Mouse (Mus musculus): ENCODE results near the gene Rab11a. TPM values are rescaled to one million over a fixed set of nuclear protein-coding genes. Genes with fewer than 3 reads are reported as not detected.
A peak's percentile ranks its signal among the peaks of the same experiment; 100 is the strongest.
"Not testable (repeated sequence)": the region's sequence is repeated elsewhere in the genome, so short reads cannot be mapped to it uniquely, and the experiment has no call there.

The Rab11a gene
- polyA plus RNA-seq, 1 experiment from 2014 or later: 341 TPM

DNA sequence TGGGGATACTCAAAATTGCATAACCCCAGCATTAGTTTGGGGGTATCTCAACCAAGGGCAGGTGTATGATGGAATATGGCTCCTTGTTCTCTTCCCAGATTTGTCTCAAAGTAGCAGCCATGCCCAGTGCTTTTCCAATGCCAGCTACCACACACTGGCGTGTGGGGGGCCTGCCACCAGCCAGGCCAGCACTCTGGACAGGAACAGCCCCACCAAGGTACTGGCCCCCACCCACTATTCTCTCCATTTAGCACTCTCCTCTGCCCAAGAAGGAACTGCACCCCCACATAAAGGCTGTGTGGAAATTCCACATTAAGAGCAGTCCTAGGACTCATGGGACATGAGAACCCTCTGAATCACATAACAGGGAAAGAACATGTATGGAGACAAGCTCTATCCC, 42.3 kb downstream of the Rab11a start:
- H3K9ac ChIP-seq (ENCODE audit: low read depth, low read length): no peak overlapping the region
- DNase-seq (ENCODE audit: low spot score) (no peak), ATAC-seq (replicated peaks; ENCODE audit: low FRiP score) (no peak)
- no peak overlapping the region for H3K27ac ChIP-seq (ENCODE audit: low read depth, low read length)
- 77% methylated on average over 1 of the region's 1 CpGs for WGBS
- peaks cover 8% of the 10 kb centered on the region; the same call in 1 of the 2 replicates for H3K36me3 ChIP-seq (ENCODE audit: control insufficient read depth, insufficient read depth, low read length)
- H3K4me1 ChIP-seq (replicated peaks; ENCODE audit: control insufficient read depth, insufficient read depth, low read length): no peaks in the 10 kb centered on the region
- no peak overlapping the region for H3K4me2 ChIP-seq
- no peaks in the 10 kb centered on the region for H3K9me3 ChIP-seq (ENCODE audit: control insufficient read depth, low read length)
- H3K4me3 ChIP-seq (ENCODE audit: low read depth, low read length): no peak overlapping the region
- no peaks in the 10 kb centered on the region for H3K27me3 ChIP-seq (replicated peaks; ENCODE audit: control insufficient read depth, insufficient read depth, low read length)

DNA sequence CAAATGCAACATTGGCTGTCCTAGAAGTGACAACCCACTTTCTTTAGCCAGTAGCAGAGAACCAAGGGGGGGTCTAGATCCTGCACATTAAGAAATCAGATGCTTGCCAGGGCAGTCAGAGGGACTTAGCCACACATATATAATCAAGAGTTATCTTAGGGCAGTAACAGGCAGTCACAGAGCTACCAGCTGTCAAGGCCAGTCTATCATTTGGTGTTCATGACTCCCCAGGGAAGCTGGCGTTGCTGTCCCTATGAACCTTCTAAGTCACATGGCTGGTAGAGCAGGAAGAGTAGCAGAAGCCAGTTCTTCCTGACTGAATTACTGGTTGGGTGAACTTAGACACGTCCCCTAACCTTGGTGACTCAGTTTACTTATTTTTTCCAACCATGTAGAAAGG, 44.5 kb downstream of the Rab11a start:
- no peaks in the 10 kb centered on the region; the same call in 1 of the 2 replicates for H3K4me1 ChIP-seq (replicated peaks; ENCODE audit: control insufficient read depth, insufficient read depth, low read length)
- H3K36me3 ChIP-seq (ENCODE audit: control insufficient read depth, insufficient read depth, low read length): peaks cover 8% of the 10 kb centered on the region; the same call in 1 of the 2 replicates
- H3K9me3 ChIP-seq (ENCODE audit: control insufficient read depth, low read length): no peaks in the 10 kb centered on the region
- H3K27ac ChIP-seq (ENCODE audit: low read depth, low read length): no peak overlapping the region
- no peak overlapping the region for H3K4me3 ChIP-seq (ENCODE audit: low read depth, low read length)
- H3K27me3 ChIP-seq (replicated peaks; ENCODE audit: control insufficient read depth, insufficient read depth, low read length): no peaks in the 10 kb centered on the region
- ATAC-seq (replicated peaks; ENCODE audit: low FRiP score) (no peak), DNase-seq (ENCODE audit: low spot score) (no peak)
- 86% methylated on average over 2 of the region's 2 CpGs for WGBS
- no peak overlapping the region for H3K9ac ChIP-seq (ENCODE audit: low read depth, low read length)
- H3K4me2 ChIP-seq: no peak overlapping the region

DNA sequence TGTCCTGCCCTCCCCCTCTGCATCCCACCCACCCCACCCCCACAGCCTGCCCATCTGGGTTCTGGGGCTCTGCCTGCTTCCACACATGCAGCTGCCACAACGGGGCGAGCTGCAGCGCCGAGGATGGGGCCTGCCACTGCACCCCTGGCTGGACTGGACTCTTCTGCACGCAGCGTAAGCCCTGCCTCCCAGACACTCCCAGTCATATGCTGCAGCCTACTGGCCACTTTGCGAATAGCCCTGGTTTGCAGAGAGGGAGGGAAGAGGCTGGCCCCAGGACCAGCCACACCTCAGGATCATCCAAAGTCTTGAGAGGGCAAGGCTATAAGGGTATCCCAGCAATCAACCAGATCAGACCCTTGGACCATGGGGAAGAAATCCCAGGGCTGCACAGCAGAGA, 46.4 kb downstream of the Rab11a start:
- peaks cover 5% of the 10 kb centered on the region; the same call in 1 of the 2 replicates for H3K36me3 ChIP-seq (ENCODE audit: control insufficient read depth, insufficient read depth, low read length)
- no peak overlapping the region for H3K4me3 ChIP-seq (ENCODE audit: low read depth, low read length)
- H3K27me3 ChIP-seq (replicated peaks; ENCODE audit: control insufficient read depth, insufficient read depth, low read length): no peaks in the 10 kb centered on the region
- 31% methylated on average over 7 of the region's 7 CpGs for WGBS
- H3K4me2 ChIP-seq: no peak overlapping the region
- H3K27ac ChIP-seq (ENCODE audit: low read depth, low read length): no peak overlapping the region
- DNase-seq (ENCODE audit: low spot score) (no peak), ATAC-seq (replicated peaks; ENCODE audit: low FRiP score) (no peak)
- no peaks in the 10 kb centered on the region; the same call in 1 of the 2 replicates for H3K4me1 ChIP-seq (replicated peaks; ENCODE audit: control insufficient read depth, insufficient read depth, low read length)
- no peaks in the 10 kb centered on the region for H3K9me3 ChIP-seq (ENCODE audit: control insufficient read depth, low read length)
- no peak overlapping the region for H3K9ac ChIP-seq (ENCODE audit: low read depth, low read length)

DNA sequence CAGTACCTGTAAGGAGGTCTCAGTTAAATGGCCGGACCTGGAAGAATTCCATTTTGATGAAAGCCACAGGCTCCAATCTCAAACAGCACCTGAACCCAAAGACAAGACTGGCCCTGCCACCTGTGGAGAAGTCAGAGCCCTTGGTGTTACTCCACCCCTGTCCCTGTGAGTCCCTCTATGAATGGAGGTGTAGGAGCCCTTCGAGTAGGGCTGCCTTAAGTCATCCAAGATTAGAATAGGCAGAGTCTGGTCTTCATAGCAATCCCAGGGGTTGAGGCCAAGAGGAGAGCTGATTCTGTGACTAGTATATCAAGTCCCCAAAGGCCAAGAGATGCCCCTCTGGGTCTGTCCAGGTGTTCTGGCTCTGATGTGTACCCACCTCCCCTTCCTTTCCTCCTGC, 46.8 kb downstream of the Rab11a start:
- WGBS: 87% methylated on average over 2 of the region's 2 CpGs
- Histone ChIP-seq H3K4me1 (replicated peaks; ENCODE audit: control insufficient read depth, insufficient read depth, low read length) (no peaks in the 10 kb centered on the region; the same call in 1 of the 2 replicates), H3K9ac (ENCODE audit: low read depth, low read length) (no peak overlapping the region), H3K4me2 (no peak overlapping the region), H3K36me3 (ENCODE audit: control insufficient read depth, insufficient read depth, low read length) (peaks cover 5% of the 10 kb centered on the region; the same call in 1 of the 2 replicates), H3K27ac (ENCODE audit: low read depth, low read length) (no peak overlapping the region), H3K27me3 (replicated peaks; ENCODE audit: control insufficient read depth, insufficient read depth, low read length) (no peaks in the 10 kb centered on the region), H3K4me3 (ENCODE audit: low read depth, low read length) (no peak overlapping the region), H3K9me3 (ENCODE audit: control insufficient read depth, low read length) (no peaks in the 10 kb centered on the region)
- ATAC-seq (replicated peaks; ENCODE audit: low FRiP score) (no peak), DNase-seq (ENCODE audit: low spot score) (no peak)

GRCm38 (mm10) chr9:64688015-64688394, 49.6 kb downstream of the Rab11a start:
- Histone ChIP-seq H3K9ac (ENCODE audit: low read depth, low read length) (no peak overlapping the region), H3K36me3 (ENCODE audit: control insufficient read depth, insufficient read depth, low read length) (no peaks in the 10 kb centered on the region), H3K4me1 (replicated peaks; ENCODE audit: control insufficient read depth, insufficient read depth, low read length) (no peaks in the 10 kb centered on the region; the same call in 1 of the 2 replicates), H3K27me3 (replicated peaks; ENCODE audit: control insufficient read depth, insufficient read depth, low read length) (no peaks in the 10 kb centered on the region), H3K27ac (ENCODE audit: low read depth, low read length) (no peak overlapping the region), H3K4me3 (ENCODE audit: low read depth, low read length) (no peak overlapping the region), H3K9me3 (ENCODE audit: control insufficient read depth, low read length) (no peaks in the 10 kb centered on the region), H3K4me2 (no peak overlapping the region)
- no peak for DNase-seq (ENCODE audit: low spot score)
- no peak for ATAC-seq (replicated peaks; ENCODE audit: low FRiP score)
- 82% methylated on average over 1 of the region's 1 CpGs for WGBS

DNA sequence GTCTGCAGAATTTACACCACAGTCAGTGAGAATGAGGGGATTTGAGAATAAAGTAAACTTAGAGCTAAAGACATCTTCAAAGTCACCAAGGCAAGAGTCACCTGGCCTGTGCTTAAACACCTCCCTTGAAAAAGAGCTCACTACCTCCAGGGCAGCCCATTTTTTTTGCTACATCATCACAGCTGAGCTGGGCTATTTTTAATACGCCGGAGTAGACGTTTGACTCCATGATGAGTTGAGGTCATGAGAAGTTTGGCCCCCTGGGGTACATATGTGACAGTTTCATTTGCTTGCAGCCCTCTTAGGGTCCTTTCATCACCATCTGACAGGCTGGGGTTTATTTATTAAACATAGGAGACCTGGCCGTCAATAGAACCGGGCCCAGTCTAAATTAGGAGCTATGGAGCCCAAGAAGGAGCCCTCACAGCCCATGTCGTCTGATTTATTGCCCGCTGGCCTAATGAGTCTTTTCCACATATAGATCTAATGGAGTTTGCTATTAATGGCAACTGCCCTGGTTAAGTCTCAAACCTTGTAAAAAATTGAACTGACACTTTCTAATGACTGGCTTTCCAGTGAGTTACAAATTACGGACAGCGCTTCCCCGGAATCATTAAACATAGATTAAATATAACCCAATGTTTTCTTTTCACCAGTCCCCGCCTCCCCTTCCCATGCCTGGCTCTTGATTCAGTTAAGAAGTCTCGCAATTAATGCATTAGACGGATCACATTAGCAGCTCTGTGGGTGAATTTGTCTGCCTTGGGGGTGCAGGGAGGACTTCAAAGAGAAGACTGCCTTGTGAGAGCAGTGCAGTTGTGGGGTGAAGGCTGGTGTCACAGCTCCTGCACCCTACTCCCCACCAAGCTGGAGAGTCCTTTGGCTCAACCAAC, 50.2 kb downstream of the Rab11a start:
- H3K27ac ChIP-seq (ENCODE audit: low read depth, low read length): no peak overlapping the region
- 71% methylated on average over 13 of the region's 13 CpGs for WGBS
- H3K9me3 ChIP-seq (ENCODE audit: control insufficient read depth, low read length): no peaks in the 10 kb centered on the region
- ATAC-seq (replicated peaks; ENCODE audit: low FRiP score) (no peak), DNase-seq (ENCODE audit: low spot score) (no peak)
- H3K36me3 ChIP-seq (ENCODE audit: control insufficient read depth, insufficient read depth, low read length): no peaks in the 10 kb centered on the region
- no peak overlapping the region for H3K4me3 ChIP-seq (ENCODE audit: low read depth, low read length)
- H3K27me3 ChIP-seq (replicated peaks; ENCODE audit: control insufficient read depth, insufficient read depth, low read length): no peaks in the 10 kb centered on the region
- H3K4me2 ChIP-seq: no peak overlapping the region
- H3K4me1 ChIP-seq (replicated peaks; ENCODE audit: control insufficient read depth, insufficient read depth, low read length): no peaks in the 10 kb centered on the region; the same call in 1 of the 2 replicates
- no peak overlapping the region for H3K9ac ChIP-seq (ENCODE audit: low read depth, low read length)

DNA sequence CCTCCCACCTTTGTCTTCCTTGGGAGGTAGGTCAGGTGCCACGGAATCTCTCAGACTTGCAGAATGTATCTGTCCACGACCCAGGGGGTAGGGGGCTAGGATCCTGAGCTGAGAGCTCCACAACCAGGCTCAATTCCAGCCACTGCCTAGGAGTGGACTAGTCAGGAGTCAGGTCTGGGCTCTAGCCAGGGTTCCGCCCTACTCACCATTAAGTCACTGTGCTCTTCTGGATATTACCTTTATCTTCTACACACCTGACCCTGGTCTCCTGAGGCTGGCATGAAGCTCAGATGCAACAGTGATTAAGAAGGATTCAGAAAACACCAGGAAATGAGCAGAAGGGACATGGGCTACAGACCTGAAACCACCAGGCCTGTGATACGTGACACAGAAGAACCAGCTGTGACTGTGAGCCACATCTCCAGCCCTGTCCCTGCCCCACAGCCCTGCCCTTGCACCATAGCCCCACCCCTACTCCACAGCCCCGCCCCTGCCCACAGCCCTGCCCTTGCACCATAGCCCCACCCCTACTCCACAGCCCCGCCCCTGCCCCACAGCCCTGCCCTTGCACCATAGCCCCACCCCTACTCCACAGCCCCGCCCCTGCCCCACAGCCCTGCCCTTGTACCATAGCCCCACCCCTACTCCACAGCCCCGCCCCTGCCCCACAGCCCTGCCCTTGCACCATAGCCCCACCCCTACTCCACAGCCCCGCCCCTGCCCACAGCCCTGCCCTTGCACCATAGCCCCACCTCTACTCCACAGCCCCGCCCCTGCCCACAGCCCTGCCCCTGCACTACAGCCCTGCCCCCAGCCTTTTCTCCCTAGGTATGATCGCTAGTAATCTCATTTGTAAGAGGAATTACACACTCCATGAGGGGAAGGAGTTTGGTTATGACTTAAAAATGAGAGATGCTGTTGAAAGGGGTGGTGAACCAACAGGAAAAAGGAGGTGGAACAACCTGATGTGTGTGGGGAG, 65.9 kb downstream of the Rab11a start:
- ATAC-seq (replicated peaks; ENCODE audit: low FRiP score) (peak; percentile 75), DNase-seq (ENCODE audit: low spot score) (peak; percentile 51)
- H3K9me3 ChIP-seq (ENCODE audit: control insufficient read depth, low read length); H3K27me3 ChIP-seq (replicated peaks; ENCODE audit: control insufficient read depth, insufficient read depth, low read length); H3K4me1 ChIP-seq (replicated peaks; ENCODE audit: control insufficient read depth, insufficient read depth, low read length); H3K36me3 ChIP-seq (ENCODE audit: control insufficient read depth, insufficient read depth, low read length); H3K4me3 ChIP-seq (ENCODE audit: low read depth, low read length); H3K27ac ChIP-seq (ENCODE audit: low read depth, low read length); H3K9ac ChIP-seq (ENCODE audit: low read depth, low read length): not testable (repeated sequence)
- H3K4me2 ChIP-seq: 0 out of 2 replicates have a peak overlapping the region, but pooled peaks have one; percentile 13
- 30% methylated on average over 8 of the region's 11 CpGs for WGBS

GRCm38 (mm10) chr9:64668001-64668400, 69.6 kb downstream of the Rab11a start:
- Histone ChIP-seq H3K4me3 (ENCODE audit: low read depth, low read length) (no peak overlapping the region), H3K4me1 (replicated peaks; ENCODE audit: control insufficient read depth, insufficient read depth, low read length) (0 out of 2 replicates have a peak, but pooled peaks cover 6% of the 10 kb centered on the region), H3K27me3 (replicated peaks; ENCODE audit: control insufficient read depth, insufficient read depth, low read length) (no peaks in the 10 kb centered on the region), H3K9me3 (ENCODE audit: control insufficient read depth, low read length) (no peaks in the 10 kb centered on the region), H3K9ac (ENCODE audit: low read depth, low read length) (no peak overlapping the region), H3K36me3 (ENCODE audit: control insufficient read depth, insufficient read depth, low read length) (no peaks in the 10 kb centered on the region), H3K27ac (ENCODE audit: low read depth, low read length) (no peak overlapping the region), H3K4me2 (no peak overlapping the region)
- WGBS: 86% methylated on average over 2 of the region's 2 CpGs
- DNase-seq (ENCODE audit: low spot score): no peak
- no peak for ATAC-seq (replicated peaks; ENCODE audit: low FRiP score)
